Mouse (Mus musculus): Measurements from ENCODE around the gene Slc32a1. TPM values are rescaled to one million over a fixed set of nuclear protein-coding genes. Genes with fewer than 3 reads are reported as not detected.

The Slc32a1 gene
- polyA plus RNA-seq, 1 experiment, result not detected

DNA sequence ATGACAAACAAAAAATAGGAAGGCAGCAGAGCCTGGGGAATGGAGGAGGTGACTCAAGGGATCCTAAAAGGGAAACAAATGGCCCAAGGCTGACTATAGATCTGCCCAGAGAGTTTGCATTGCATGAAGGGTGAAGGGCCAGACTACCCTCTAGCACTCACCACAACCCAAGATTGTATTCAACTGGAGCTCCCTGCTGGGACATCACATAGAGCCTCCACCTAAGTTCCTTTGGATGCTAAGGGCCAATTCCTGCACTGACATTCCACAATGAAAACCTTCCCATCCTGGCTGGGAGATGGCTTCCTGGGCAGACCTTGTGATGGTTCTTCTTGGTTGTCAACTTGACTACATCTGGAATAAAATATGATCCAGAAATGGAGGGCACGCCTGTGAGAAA, 9.2 kb upstream of the Slc32a1 start:
- no peak overlapping the region for H3K4me3 ChIP-seq (ENCODE audit: insufficient read depth, low read depth, low read length)
- no peaks in the 10 kb centered on the region for H3K4me1 ChIP-seq (ENCODE audit: control insufficient read depth, insufficient read depth, insufficient read length, low read length)
- H3K27ac ChIP-seq (replicated peaks; ENCODE audit: low read depth, low read length), result no peak overlapping the region

DNA sequence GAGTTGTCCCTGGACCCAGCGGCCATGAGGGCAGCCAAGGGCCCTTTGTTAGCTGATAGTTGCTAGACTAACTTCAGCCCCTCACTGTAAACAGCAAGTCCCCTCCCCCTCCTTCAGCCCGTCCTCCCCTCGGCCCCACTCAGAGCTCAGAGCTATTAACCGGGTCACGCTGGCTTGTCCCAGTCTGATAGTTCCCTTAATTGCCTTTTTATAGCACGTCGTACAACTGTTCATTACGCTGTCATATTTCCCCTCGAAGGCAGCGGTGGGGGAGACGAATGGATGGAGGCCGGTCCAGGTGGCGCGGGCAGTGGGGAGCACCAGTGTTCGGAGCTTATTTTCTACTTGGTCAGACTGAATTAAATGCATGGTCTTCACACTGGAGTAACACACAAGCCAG, 7.9 kb upstream of the Slc32a1 start:
- Histone ChIP-seq H3K4me3 (ENCODE audit: insufficient read depth, low read depth, low read length) (no peak overlapping the region), H3K27ac (replicated peaks; ENCODE audit: low read depth, low read length) (no peak overlapping the region), H3K4me1 (ENCODE audit: control insufficient read depth, insufficient read depth, insufficient read length, low read length) (no peaks in the 10 kb centered on the region)

GRCm38 (mm10) chr2:158606511-158606964, 4.0 kb upstream of the Slc32a1 start:
- H3K4me1 ChIP-seq (ENCODE audit: control insufficient read depth, insufficient read depth, insufficient read length, low read length), result no peaks in the 10 kb centered on the region

DNA sequence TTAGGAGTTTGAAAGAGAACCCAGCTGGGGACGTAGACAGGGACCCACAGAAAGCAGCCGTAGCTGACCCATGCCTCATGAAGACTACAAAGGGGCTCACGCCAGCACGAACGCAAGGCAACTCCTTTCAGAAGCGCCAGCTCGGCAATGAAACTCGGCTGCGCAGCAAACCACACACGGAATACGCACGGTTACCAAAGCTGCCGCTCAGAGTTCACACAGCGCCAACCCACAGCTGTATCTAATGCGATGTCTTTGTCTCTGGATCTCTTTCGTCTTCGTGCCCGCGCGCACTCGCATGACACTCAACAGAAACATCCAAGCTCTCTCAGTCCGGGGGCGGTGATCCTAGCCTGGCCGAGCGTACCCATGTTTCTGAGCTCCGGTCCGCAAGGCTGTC, 886 bp upstream of the Slc32a1 start:
- Histone ChIP-seq H3K27ac (replicated peaks; ENCODE audit: low read depth, low read length) (no peak overlapping the region), H3K4me3 (ENCODE audit: insufficient read depth, low read depth, low read length) (no peak overlapping the region), H3K4me1 (ENCODE audit: control insufficient read depth, insufficient read depth, insufficient read length, low read length) (no peaks in the 10 kb centered on the region)

More at GRCm38 (mm10) chr2:158606511-158606964, 4.0 kb upstream of the Slc32a1 start:
- Histone ChIP-seq H3K27ac (replicated peaks; ENCODE audit: low read depth, low read length) (no peak overlapping the region), H3K4me3 (ENCODE audit: insufficient read depth, low read depth, low read length) (no peak overlapping the region)

GRCm38 (mm10) chr2:158611326-158611719, 756 bp downstream of the Slc32a1 start:
- no peaks in the 10 kb centered on the region for H3K4me1 ChIP-seq (ENCODE audit: control insufficient read depth, insufficient read depth, insufficient read length, low read length)
- no peak overlapping the region for H3K4me3 ChIP-seq (ENCODE audit: insufficient read depth, low read depth, low read length)
- no peak overlapping the region for H3K27ac ChIP-seq (replicated peaks; ENCODE audit: low read depth, low read length)

GRCm38 (mm10) chr2:158611726-158612670, 1.4 kb downstream of the Slc32a1 start:
- no peak overlapping the region for H3K4me3 ChIP-seq (ENCODE audit: insufficient read depth, low read depth, low read length)
- no peak overlapping the region for H3K27ac ChIP-seq (replicated peaks; ENCODE audit: low read depth, low read length)
- H3K4me1 ChIP-seq (ENCODE audit: control insufficient read depth, insufficient read depth, insufficient read length, low read length), result no peaks in the 10 kb centered on the region

GRCm38 (mm10) chr2:158612671-158613250, 2.2 kb downstream of the Slc32a1 start:
- Histone ChIP-seq H3K4me1 (ENCODE audit: control insufficient read depth, insufficient read depth, insufficient read length, low read length) (no peaks in the 10 kb centered on the region), H3K4me3 (ENCODE audit: insufficient read depth, low read depth, low read length) (no peak overlapping the region), H3K27ac (replicated peaks; ENCODE audit: low read depth, low read length) (no peak overlapping the region)

DNA sequence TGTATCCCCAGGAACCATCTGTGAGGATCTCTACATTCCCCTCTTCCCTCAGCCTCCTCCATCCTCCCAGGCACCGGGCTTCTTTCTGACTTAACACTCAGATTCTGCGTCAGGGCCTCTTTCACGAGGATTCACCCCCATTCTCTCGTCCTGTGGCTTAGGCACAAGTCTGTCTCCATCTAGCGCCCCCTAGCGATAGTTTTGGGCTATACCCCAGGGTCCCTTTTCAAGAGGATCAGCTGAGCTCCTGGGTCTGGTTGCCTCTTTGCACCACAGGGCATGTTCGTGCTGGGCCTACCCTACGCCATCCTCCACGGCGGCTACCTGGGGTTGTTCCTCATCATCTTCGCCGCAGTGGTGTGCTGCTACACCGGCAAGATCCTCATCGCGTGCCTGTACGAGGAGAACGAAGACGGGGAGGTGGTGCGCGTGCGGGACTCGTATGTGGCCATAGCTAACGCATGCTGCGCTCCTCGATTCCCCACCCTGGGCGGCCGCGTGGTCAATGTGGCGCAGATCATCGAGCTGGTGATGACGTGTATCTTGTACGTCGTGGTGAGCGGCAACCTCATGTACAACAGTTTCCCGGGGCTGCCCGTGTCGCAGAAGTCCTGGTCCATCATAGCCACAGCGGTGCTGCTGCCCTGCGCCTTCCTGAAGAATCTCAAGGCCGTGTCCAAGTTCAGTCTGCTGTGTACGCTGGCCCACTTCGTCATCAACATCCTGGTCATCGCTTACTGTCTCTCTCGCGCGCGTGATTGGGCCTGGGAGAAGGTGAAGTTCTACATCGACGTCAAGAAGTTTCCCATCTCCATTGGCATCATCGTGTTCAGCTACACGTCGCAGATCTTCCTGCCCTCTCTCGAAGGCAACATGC, 3.2 kb downstream of the Slc32a1 start:
- H3K4me1 ChIP-seq (ENCODE audit: control insufficient read depth, insufficient read depth, insufficient read length, low read length), result no peaks in the 10 kb centered on the region
- no peak overlapping the region for H3K4me3 ChIP-seq (ENCODE audit: insufficient read depth, low read depth, low read length)
- H3K27ac ChIP-seq (replicated peaks; ENCODE audit: low read depth, low read length), result no peak overlapping the region

- no peak overlapping the region for H3K4me3 ChIP-seq (ENCODE audit: insufficient read depth, low read depth, low read length)
- no peaks in the 10 kb centered on the region for H3K4me1 ChIP-seq (ENCODE audit: control insufficient read depth, insufficient read depth, insufficient read length, low read length)
These were observed 3.9 kb downstream of the Slc32a1 start for GRCm38 (mm10) chr2:158614418-158614955.

GRCm38 (mm10) chr2:158615161-158615680, 4.7 kb downstream of the Slc32a1 start:
- H3K27ac ChIP-seq (replicated peaks; ENCODE audit: low read depth, low read length), result no peak overlapping the region
- H3K4me1 ChIP-seq (ENCODE audit: control insufficient read depth, insufficient read depth, insufficient read length, low read length), result no peaks in the 10 kb centered on the region
- no peak overlapping the region for H3K4me3 ChIP-seq (ENCODE audit: insufficient read depth, low read depth, low read length)

More at GRCm38 (mm10) chr2:158614418-158614955, 3.9 kb downstream of the Slc32a1 start:
- H3K27ac ChIP-seq (replicated peaks; ENCODE audit: low read depth, low read length), result no peak overlapping the region

- H3K4me1 ChIP-seq (ENCODE audit: control insufficient read depth, insufficient read depth, insufficient read length, low read length), result no peaks in the 10 kb centered on the region
- H3K4me3 ChIP-seq (ENCODE audit: insufficient read depth, low read depth, low read length), result no peak overlapping the region
- no peak overlapping the region for H3K27ac ChIP-seq (replicated peaks; ENCODE audit: low read depth, low read length)
These were observed 5.1 kb downstream of the Slc32a1 start for GRCm38 (mm10) chr2:158615702-158616101.

- Histone ChIP-seq H3K4me1 (ENCODE audit: control insufficient read depth, insufficient read depth, insufficient read length, low read length) (no peaks in the 10 kb centered on the region), H3K4me3 (ENCODE audit: insufficient read depth, low read depth, low read length) (no peak overlapping the region), H3K27ac (replicated peaks; ENCODE audit: low read depth, low read length) (no peak overlapping the region)
These were observed 5.7 kb downstream of the Slc32a1 start for GRCm38 (mm10) chr2:158616296-158616695.

DNA sequence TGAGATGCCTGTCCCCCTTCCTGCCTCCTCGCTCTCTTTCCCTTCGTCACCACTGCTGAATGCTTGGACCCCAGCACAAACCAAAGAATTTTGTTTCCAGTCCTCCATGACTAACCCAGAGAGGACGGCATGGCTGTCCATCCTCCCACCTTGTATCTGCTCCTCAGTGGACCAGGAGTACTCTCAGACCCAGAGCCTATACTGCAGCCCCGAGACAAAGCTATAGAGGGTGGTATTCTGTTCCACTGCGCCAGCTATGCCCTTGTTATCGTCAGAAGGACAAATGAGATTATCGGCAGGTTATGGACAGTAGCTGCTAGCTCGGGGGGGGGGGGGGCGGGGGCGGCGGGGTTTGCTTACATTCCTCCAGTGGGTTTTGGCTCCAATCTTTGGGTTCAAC, 6.2 kb downstream of the Slc32a1 start:
- Histone ChIP-seq H3K4me3 (ENCODE audit: insufficient read depth, low read depth, low read length) (no peak overlapping the region), H3K27ac (replicated peaks; ENCODE audit: low read depth, low read length) (no peak overlapping the region)

GRCm38 (mm10) chr2:158624718-158625222, 14.2 kb downstream of the Slc32a1 start, which contains the start of gene Actr5:
TSS of gene Actr5 (plus strand) at chr2:158624888.
- H3K4me1 ChIP-seq (ENCODE audit: control insufficient read depth, insufficient read depth, insufficient read length, low read length), result no peaks in the 10 kb centered on the region
- peak within 1 kb of the TSS; percentile 81 for H3K27ac ChIP-seq (replicated peaks; ENCODE audit: low read depth, low read length)
- H3K4me3 ChIP-seq (ENCODE audit: insufficient read depth, low read depth, low read length), result peak within 1 kb of the TSS; percentile 78

More for the DNA sequence above, 6.2 kb downstream of the Slc32a1 start:
- H3K4me1 ChIP-seq (ENCODE audit: control insufficient read depth, insufficient read depth, insufficient read length, low read length), result no peaks in the 10 kb centered on the region
